Mouse (Mus musculus) megakaryocyte, embryonic 14.5 days (primary cell): ENCODE results near the gene Sh3tc1.

Source experiments
- FLI1 ChIP-seq: IDR thresholded peaks from 2 replicates; pipeline ENCODE4 v1.6.1; 2012; ENCODE audit warnings: low read length, inconsistent platforms, mixed read lengths
- GATA1 ChIP-seq: IDR thresholded peaks from 3 replicates; pipeline ENCODE4 v1.6.1; 2012; ENCODE audit warnings: mixed read lengths, low read length, inconsistent platforms, borderline replicate concordance

GRCm38 (mm10) chr5:35749416-35749815 lies 9.6 kb upstream of the Sh3tc1 start:
- TF ChIP-seq GATA1, result no peak
- TF ChIP-seq FLI1, result no peak
